Mouse (Mus musculus): ENCODE measurements at regions not wholly inside any gene's neighbourhood (a gene's known extent, or its start where the extent isn't known, plus 50 kb on each side); places are given as distances from the start of the nearest gene placed in this dataset.
A peak's percentile ranks its signal among the peaks of the same experiment; 100 is the strongest.

DNA sequence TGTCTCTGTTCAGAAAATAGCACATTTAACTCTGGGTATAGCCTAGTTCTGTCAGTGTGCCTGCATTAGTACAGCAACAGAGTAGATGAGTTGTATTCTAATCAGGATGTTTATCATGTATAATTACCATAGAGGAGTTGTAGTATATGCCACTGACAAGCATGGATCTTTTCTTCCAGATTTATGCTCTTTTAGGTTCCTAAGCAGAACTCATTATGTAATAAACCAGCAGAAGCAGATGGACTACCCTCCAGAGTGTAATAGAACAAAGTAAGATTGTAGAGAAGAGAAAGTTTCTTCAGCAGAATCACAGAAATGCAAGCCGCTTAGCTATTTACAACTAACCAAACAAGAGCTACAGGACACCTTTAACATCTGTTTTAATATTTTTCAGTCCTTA lies 517.2 kb upstream of the Epha5 start:
- no peak for DNase-seq (ENCODE audit: low read depth)

DNA sequence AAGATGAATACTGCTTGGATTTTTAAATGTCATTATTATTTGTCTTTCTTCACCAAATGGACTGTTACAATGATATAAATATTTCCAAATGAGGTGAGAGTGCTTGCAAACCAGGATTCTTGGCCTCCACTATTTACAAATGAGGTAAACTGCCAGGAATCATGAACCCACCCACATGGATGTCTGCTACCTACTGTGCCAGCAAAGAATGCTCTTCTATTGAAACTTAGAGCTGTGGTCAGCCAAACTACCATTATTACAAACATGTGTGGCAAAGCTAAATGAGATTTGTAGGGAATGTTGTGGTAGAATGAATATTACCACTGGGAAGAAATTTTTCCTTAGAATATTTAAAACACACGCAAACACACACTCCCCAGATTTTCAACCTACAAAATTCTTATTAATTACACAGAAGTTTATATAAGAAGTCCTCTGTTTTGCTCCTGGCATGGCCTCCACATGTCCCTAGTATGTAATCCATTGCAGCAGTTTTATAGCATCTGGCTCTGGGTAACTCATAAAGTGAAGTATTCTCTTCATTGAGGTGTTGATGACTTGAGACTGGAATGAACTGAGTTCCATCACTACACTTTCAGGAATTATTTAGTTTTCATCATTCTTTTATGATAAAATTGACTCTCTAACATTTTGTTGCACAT lies 500.6 kb upstream of the Epha5 start:
- DNase-seq (ENCODE audit: low read depth) = no peak

DNA sequence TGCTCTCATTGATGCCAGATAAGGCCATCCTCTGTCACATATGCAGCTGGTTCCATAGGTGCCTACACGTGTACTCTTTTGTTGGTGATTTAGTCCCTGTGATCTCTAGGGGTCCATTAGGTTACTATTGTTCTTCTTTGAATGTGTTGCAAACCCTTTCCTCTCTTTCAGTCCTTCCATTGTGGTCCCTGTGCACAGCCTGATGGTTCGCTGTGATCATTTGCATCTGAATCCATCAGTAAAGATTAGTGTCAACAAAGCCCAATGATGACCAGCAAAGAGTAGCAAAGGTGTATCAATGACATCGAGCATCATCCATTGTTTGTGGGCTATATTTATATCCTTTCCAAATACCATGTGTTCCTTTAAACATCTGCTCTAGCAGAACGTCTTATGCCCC lies 484.5 kb upstream of the Epha5 start:
- DNase-seq (ENCODE audit: low read depth) = no peak

DNA sequence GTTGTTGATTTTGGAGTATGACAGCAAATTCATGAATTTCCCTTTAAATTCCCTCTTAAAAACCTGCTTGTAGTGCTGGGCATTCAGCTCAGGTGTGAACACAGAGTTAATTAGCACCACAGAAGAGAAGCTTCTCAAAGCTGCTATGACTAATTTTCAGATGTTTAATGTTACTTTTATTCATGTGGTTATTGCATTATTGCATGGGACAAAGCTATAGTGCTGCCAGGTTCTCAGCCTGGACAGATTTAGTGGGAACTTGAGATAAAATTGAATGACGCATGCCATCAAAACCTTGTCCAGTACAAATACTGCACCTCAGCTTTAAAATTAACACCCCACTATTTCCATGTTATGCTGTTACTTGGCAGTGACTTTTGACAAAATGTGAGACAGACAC lies 480.4 kb upstream of the Epha5 start:
- no peak for DNase-seq (ENCODE audit: low read depth)

DNA sequence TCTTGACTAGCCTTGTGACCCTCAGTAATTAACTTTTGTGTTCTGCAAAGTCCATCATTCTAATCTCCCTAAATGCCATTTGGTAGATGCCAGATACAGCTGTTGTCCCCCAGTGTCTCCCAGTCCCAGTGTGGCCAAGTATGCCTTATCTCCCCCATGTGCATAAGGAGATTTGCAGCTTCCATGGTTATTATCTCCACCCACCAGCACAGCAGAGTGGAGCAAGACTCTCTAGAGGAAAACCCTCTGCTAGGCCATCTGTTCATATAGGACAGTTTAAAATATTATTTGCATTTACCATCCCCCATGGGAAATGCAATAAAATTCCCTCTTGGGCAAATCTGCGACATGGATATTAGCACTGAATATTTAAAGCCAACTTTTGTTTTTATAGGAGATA lies 436.4 kb upstream of the Epha5 start:
- no peak for DNase-seq (ENCODE audit: low read depth)

DNA sequence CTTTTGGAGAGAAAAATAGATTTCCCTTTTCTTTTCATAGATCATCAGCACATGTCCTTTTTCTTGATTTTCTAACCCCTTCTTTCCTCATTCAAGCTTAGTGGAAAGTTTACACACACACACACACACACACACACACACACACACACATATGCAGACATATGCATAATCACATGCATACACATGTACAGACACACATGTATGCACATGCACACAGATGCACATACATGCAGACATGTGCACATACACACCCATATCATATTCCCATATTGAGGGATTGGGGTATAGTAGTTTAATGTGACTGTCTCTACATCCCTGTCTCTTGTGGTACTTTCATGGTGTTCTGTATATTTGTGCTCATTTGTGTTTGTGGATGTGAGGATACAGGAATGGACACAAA lies 432.0 kb upstream of the Epha5 start:
- no peak for DNase-seq (ENCODE audit: low read depth)

DNA sequence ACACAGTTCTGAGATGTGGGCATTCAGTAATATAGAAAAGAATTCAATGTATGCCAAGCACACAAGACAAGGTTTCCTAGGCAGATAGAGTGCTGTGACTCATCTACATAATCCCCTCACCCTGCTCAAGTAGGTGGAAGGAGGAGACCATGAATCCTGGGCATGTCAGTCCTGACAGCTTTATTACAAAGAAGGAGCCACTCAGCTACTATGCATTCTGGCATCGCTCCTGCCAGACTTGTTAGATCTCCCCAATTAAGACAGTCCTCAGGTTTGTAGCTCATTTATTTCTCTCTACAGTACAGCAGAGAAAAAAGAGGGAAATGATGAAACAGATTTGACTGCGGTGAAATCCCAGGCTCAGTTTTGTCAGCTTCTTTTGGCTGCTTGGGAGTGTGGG lies 431.6 kb upstream of the Epha5 start:
- no peak for DNase-seq (ENCODE audit: low read depth)

DNA sequence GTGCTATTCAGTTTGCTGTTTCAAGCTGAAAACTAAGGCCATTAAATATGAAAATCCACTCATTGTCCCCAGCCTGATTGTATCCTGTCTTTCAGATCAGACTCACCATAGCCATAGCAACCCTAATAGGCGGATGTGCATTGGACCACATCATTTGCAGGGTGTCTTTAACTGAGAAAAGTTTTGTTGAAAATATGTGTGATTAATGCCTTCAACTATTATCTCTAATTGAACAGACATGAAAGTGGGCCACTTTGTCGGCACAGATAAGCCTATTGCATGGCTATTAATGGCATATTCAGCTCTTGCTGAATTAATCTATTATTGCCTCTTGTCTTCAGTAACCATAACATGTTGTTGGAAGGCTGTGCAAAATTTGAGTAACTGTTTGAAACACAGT lies 394.3 kb upstream of the Epha5 start:
- DNase-seq (ENCODE audit: low read depth) = no peak

DNA sequence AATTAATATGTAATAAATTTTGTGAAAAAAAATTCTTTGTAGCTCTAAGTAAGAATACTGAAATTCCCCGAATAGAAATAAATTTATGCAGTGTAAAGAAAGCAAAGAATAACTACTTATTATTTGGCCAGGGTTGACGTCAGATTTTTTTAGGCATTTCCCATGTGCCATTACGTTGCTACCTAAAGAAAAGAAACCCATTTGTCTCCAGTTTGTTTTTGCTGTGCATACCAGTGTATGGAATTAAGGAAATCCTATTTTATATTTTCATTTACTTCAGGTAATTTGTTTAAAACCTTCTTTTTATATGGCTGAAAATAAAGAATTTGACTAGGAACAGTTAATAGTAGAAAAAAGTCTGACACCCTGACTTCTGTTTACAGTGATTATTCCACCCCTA lies 393.7 kb upstream of the Epha5 start:
- no peak for DNase-seq (ENCODE audit: low read depth)

DNA sequence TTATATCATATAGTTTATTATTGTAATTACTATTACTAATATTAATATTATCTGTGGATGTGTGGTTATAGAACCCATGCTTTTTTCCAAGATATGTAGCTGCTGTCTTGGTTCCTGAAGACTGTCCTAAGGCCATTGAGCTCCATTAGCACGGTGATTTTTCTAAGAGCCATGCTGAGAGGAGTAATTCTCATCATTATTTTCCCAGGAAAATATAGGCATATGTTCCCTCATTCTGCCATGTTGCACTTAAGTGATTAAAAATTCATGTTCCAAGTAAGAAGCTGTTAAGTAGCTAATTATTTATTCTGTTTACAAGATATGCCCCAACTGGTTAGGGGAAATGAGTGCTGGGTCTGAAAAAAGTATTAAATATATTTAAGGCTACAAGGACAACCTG lies 345.4 kb upstream of the Epha5 start:
- DNase-seq (ENCODE audit: low read depth) = no peak

DNA sequence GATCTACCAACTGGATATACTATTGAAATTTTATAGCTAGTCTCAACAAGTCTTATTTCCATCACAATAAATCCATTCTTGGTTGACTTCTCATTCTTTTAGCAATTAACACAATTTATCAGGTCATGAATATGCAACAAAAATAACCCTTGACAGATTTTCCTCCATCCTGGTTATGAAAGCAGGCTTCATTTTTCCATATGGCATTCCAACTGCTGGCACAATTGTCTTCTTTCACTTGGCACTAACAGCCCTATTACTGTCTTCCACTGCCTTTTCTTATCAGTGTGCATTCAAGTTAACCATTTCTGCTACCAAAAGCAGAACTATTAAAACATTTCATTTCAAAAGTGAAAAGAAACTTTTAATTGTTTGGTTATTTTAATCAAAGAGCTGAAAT lies 334.9 kb upstream of the Epha5 start:
- DNase-seq (ENCODE audit: low read depth) = no peak

DNA sequence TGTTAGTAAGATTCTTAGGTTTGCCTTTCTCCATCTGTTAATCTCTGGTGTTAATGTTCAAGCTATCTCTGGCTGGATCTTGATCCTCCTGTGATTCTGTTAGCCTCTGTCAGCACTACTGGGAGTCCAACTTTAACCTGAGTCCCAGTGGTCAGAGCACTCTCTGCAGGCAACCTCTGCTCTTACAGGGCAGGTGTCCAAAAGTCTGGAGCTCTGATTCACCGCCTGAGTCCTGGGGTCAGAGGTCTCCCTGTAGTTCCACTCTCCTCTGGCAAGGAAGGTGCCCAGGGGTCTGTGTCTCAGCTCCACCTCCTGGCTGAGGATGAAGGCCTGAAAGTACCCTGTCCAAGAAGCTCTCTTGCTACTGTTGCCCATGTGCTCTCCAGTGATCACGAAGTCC lies 288.3 kb upstream of the Epha5 start:
- DNase-seq (ENCODE audit: low read depth) = no peak

DNA sequence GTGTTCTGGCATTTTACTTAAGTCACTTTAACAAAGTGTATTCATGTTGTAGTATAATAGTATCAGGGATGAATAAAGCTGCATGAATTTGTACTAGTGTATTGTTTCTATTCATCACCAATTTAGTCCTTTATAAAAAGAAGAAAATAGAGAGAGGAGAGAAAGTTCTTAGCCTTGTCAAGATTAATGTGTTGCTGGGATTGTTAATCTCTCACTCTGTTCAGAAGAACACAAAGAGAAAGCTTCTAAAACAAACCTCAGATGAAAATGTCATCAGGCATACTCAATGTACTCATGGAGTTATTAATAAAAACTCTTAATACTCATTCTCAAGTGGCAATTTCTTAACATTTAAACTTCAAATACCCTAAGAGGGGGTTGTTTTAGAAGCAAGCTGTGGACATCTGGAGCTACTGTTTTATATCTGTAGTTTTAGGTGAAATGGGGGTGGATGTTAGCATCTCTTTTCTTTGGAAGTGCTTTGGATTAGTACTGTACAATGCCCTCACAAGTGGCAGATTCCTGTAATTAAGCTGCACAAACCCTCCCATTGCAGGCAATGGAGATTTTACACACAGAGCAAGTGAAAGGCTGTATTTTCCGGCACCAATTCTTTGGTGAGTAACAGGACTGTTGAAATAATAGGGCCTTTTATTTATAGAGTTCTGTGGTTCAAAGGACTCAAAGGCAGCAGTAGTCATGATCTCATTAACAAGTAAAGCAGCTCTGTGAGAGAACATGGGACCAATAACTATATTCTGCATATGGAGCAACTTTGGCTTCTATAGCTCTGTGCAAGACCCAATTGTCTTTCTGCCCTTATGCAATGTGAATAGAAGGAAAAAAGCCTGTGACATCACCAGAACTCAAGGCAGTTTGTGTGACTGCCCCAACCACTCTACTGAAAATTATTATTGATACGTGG lies 273.4 kb upstream of the Epha5 start:
- no peak for DNase-seq (ENCODE audit: low read depth)

DNA sequence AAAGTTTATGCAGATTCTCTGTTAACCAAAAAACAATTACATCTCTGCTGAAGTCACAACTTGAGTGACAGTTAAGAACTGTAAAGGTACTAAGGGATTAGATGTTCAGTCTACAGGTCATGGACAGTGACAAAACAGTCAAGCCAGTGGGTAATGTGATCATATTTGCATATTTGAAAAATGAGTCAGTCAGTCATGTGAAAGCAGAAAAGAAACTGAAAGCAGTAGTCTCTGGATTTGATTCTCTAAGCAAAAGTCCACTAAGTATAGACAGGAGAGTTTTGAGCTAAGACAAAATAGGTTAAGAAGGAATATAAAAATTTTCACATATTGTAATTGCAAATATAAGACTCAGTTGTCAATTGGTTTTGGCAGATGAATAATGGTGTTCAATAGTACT lies 270.4 kb upstream of the Epha5 start:
- peak; percentile 4 for DNase-seq (ENCODE audit: low read depth)

DNA sequence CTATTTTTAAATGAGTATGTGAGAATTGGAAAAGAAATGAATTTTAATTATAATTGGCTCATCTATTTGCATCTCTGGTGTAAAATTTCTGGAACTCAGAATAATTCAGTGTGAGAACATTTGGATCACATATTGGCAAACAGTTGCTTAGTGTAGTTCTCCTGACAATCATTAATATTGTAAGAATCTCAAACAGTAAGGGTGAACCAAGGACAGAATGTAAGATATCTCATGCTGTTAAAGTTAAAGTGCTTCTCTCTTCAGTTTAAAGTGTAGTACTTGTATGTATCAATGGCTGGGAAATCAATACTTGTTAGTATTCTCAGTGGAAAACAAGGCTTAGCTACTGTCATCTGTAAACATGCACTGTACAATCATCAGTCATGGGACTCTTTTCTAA lies 238.0 kb upstream of the Epha5 start:
- no peak for DNase-seq (ENCODE audit: low read depth)

DNA sequence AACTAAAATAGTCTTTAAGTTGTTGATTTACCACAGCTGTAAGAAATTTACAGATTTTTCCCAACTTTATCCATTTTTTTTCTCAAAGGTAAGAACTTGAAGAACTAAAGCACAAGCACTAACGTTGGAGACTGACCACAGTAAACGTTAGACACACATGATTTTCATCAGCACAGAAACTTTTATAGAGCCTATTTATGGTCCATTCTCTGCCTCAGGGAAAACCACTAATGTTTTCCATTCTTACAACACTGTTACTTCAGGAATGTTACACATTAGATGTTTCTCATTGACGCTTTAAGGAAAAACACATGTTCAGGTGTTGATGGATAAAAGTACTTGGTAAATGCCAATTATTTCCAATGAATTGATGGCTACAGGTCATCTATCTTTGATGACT lies 218.3 kb upstream of the Epha5 start:
- no peak for DNase-seq (ENCODE audit: low read depth)

DNA sequence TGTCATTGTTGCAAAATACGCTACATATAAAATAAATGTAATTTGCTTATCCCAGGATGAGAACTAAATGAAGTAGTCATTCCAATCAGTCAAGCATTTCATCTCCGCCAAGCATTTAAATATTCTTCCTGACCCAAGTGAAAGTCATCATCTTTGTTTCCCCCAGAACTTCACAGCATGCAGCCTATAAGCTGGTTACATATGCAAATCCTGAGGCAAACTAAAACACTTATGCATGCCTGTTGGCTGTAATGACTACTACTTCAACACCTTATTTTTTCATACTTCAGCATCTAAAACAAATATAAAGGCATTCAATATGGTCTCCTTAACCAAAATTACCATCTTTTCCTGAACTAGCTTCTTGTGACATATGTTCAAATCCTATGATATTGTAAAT lies 215.7 kb upstream of the Epha5 start:
- no peak for DNase-seq (ENCODE audit: low read depth)

DNA sequence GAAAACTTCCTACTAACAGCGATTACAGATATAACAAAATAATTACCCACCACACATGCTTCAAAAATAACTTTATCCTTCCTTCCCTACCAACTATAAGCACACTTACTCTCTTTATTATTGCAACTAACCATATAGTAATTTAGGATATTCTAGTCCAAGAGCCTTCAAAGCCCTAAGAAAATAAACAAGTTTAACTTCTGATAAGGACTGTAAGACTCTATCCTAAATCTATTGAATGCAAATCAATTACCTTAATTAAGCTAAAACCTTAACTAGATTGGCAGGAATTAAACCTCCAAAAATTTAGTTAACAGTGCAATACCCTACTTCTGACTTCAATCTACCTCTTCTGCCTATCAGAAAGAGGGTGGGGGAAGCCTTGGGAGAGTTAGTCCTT lies 201.0 kb upstream of the Epha5 start:
- DNase-seq (ENCODE audit: low read depth) = no peak

DNA sequence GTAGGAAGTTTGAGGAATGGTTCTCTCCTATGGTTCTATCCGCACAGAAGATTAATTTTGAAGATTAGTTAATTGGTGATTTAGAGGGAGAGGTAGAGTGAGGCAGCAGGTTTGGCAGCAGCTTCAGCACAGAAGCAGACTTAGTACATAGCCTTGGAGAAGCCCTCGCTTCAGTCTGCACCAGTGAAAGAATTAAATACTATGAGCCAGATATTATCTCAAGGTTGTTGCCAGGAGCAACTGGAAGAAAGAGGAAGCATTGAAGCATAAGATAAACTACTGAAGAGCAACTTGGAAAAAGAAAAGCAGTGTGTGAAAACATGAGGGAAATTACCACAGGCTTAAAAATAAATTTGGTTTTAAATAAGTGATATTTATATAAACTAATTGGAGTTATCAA lies 191.5 kb upstream of the Epha5 start:
- DNase-seq (ENCODE audit: low read depth) = no peak

DNA sequence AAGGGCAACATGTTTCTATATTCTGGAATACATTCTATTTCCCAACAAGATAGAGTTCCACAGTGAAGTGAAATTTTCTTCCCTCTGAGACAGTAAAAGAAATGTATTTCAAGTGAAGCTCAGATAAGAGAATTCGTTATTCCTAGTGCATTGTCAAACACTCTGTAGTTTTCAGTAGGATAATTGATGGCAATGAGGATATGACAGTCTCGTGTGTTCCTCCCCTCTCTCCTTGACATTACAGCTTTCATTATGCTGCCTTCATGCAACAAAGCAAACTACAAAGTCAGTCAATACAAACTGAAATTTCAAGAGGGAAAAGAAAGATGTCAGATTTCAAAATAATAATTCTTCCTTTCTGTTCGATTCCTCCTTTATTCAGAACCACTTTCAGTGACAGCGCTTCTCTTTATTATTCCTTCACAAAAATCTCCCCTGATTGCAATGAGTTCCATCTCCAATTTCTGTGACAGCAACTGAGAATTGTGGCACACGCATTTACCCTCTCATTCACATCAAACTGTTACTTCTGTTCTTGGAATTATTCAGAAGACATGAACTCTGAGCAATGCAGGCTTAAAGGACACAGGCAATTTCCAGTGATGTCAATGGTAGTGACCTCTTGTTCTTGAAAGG lies 148.2 kb upstream of the Epha5 start:
- DNase-seq (ENCODE audit: low read depth) = no peak

DNA sequence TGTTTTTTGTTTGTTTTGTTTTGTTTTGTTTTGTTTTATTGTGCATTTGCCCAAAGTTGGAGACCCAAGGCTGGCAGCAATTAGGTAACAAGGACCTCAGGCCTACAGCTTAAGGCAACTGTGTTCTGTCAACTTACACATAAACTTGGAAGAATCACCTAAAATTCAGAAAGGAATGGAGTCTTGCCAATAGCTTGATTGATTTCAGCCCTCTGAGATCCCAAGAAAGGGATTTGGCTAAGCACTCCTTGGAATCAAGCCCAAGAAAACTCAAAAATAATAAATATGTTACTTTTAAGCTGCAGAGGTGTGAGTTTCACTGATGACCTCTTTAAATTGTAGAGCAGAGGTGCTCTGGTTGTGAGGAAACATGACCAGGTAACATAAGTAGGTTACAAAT lies 102.7 kb upstream of the Epha5 start:
- DNase-seq (ENCODE audit: low read depth) = no peak

DNA sequence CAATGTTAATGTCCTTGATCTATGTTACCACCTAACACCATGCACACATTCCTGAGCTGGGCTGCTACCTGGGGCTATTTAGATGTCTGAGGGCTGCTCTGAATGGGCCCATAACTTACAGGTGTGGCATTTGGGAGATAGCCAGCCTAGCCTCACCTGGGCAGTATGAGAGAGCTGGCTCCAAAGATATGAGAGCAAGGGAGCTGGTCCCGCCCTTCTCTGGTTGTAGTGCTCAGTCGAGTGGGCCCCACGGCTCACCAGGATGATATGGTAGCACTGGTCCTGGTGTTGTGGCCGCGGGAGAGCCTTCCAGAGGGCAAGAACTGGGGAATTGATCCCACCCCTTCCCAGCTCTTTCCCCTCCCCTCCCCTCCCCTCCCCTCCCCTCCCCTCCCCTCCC lies 93.0 kb upstream of the Epha5 start:
- no peak for DNase-seq (ENCODE audit: low read depth)

DNA sequence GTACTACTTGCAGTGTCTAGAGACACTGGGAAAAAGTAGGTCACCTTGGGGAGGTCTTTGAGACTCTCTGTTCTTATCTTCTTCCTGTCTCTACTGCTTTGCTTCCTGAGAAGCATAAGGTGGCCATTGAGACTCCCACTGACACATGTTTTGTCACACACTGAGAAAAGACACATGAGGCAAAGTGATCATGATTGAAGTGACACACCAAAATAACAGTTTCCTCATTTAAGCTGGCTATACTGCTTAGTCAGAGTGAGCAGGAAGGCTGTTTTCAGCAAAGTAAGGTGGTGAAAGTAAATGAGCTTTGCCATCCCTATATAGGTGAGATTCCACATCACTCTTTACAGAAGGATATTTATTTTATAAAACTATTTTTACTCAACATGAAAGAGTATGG lies 63.8 kb upstream of the Epha5 start:
- DNase-seq (ENCODE audit: low read depth) = no peak

Measured in NIH3T3 (cell line).